ENCODE assay signal across 7 mouse cellular contexts in the genomic region with DNA sequence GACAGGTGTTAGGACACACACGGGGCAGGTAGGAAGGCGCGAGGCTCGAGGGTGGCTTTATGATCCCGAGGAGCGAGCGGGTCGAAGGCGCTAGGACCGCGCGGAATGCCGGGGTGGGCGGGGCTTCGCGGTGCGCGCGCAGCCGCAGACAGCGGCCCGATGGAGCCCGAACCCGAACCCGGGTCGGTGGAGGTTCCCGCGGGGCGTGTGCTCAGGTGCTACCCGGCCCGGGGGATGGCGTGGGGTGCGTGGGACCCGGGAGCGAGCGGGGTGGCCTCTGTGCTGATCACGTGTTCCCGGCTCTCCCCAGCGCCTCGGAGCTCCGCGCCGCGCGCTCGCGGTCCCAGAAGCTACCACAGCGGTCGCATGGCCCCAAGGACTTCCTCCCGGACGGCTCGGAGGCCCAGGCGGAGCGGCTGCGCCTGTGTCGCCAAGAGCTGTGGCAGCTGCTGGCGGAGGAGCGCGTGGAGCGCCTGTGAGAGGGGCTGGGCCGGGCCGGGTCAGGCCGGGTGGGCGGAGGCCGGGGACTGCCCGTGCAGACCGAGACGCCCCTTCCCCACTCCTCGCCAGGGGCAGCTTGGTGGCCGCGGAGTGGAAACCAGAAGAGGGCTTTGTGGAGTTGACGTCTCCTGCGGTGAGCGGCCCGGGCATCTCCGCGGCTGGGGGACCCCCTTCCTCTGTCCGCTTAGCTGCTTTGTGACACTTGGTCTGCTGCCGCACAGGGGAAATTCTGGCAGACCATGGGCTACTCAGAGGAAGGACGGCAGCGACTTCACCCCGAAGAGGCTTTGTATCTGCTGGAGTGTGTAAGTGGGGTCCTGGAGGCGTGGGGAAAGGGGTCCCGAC. TPM values are rescaled to one million over a fixed set of nuclear protein-coding genes. Genes with fewer than 3 reads are reported as not detected.
DNase-seq lines count a peak whose midpoint lies in the region; ATAC-seq and TF ChIP-seq lines count a peak whose summit lies in the region.

A gene (plus strand): TSS at position 120 of the 846 bp plus-strand sequence.

- H3K9me3 ChIP-seq in embryonic facial prominence, embryonic 10.5 days, result no peaks in the 10 kb centered on the region
- H3K9me3 ChIP-seq in limb, embryonic 14.5 days (ENCODE audit: control insufficient read depth, low read length), result no peaks in the 10 kb centered on the region
- H3K9me3 ChIP-seq in midbrain, embryonic 16.5 days (replicated peaks; ENCODE audit: control insufficient read depth, low read length, poor library complexity, severe bottlenecking), result no peaks in the 10 kb centered on the region

- no peak for TF ChIP-seq POLR2A in kidney, adult 2 months (IDR thresholded peaks at IDR 0.05; ENCODE audit: low read depth, low read length)
- TF ChIP-seq POLR2A in limb, embryonic 14.5 days (IDR thresholded peaks at IDR 0.05; ENCODE audit: borderline replicate concordance, extremely low read depth, insufficient read depth, insufficient read length), result 0 out of 2 replicates have a peak, but pooled peaks have one; percentile 22
- TF ChIP-seq POLR2A in spleen, adult 2 months (IDR thresholded peaks at IDR 0.05; ENCODE audit: low read depth, low read length), result peak; percentile 21; the same call in 1 of the 2 replicates

- H3K4me3 ChIP-seq in embryonic facial prominence, embryonic 10.5 days, result peak within 1 kb of the TSS; percentile 74
- H3K4me3 ChIP-seq in kidney, adult 2 months (ENCODE audit: insufficient read depth, low read depth, low read length), result peak within 1 kb of the TSS; percentile 87
- H3K4me3 ChIP-seq in limb, embryonic 14.5 days (replicated peaks; ENCODE audit: low read length), result peak within 1 kb of the TSS; percentile 92
- H3K4me3 ChIP-seq in midbrain, embryonic 16.5 days (ENCODE audit: low read depth, low read length), result peak within 1 kb of the TSS; percentile 82
- peak within 1 kb of the TSS; percentile 90 for H3K4me3 ChIP-seq in spleen, adult 2 months (ENCODE audit: extremely low read depth, insufficient read depth, insufficient read length)

- H3K4me2 ChIP-seq in limb, embryonic 14.5 days (replicated peaks; ENCODE audit: low read depth, low read length, severe bottlenecking), result peak within 1 kb of the TSS; percentile 97
- H3K4me2 ChIP-seq in midbrain, embryonic 16.5 days (ENCODE audit: low read length), result peak within 1 kb of the TSS; percentile 91

- peaks cover 49% of the 10 kb centered on the region for H3K36me3 ChIP-seq in embryonic facial prominence, embryonic 10.5 days (replicated peaks)
- peaks cover 1% of the 10 kb centered on the region; the same call in 1 of the 2 replicates for H3K36me3 ChIP-seq in kidney, adult 2 months (ENCODE audit: control insufficient read depth, insufficient read depth, low read length)
- H3K36me3 ChIP-seq in limb, embryonic 14.5 days (ENCODE audit: control insufficient read depth, insufficient read depth, low read length), result peaks cover 33% of the 10 kb centered on the region
- peaks cover under 1% of the 10 kb centered on the region; the same call in 1 of the 2 replicates for H3K36me3 ChIP-seq in midbrain, embryonic 16.5 days (ENCODE audit: control insufficient read depth, insufficient read depth, low read length)
- no peaks in the 10 kb centered on the region; the same call in 1 of the 2 replicates for H3K36me3 ChIP-seq in spleen, adult 2 months (ENCODE audit: control insufficient read depth, insufficient read depth, low read length)

- peak; percentile 92 for DNase-seq in adrenal gland, postnatal 14 days
- DNase-seq in embryonic facial prominence, embryonic 10.5 days (ENCODE audit: low spot score), result peak; percentile 91
- peak; percentile 89 to 94 for DNase-seq in heart, adult 18-20 months
- peak; percentile 93 for DNase-seq in kidney, adult 2 months
- DNase-seq in limb, embryonic 14.5 days (ENCODE audit: low spot score), result peak; percentile 78
- DNase-seq in spleen, adult 2 months (ENCODE audit: low read depth in 1 of 2, low spot score in 2 of 2), result peak; percentile 50 to 86

- peak within 1 kb of the TSS; percentile 88 for H3K27ac ChIP-seq in embryonic facial prominence, embryonic 10.5 days (replicated peaks)
- peak within 1 kb of the TSS; percentile 76 for H3K27ac ChIP-seq in kidney, adult 2 months (ENCODE audit: insufficient read depth, low read depth, low read length)
- H3K27ac ChIP-seq in limb, embryonic 14.5 days (replicated peaks; ENCODE audit: low read depth, low read length), result no peak within 1 kb of the TSS
- peak within 1 kb of the TSS; percentile 63 for H3K27ac ChIP-seq in midbrain, embryonic 16.5 days (ENCODE audit: low read length)
- peak within 1 kb of the TSS; percentile 59 for H3K27ac ChIP-seq in spleen, adult 2 months (ENCODE audit: insufficient read depth, low read length)

- no peak for TF ChIP-seq CTCF in kidney, adult 2 months (conservative IDR thresholded peaks at IDR 0.05; ENCODE audit: insufficient read depth, insufficient read length, low read depth, low read length)
- TF ChIP-seq CTCF in spleen, adult 2 months (IDR thresholded peaks at IDR 0.05; ENCODE audit: extremely low read depth, insufficient read depth, insufficient read length, insufficient replicate concordance), result peak; percentile 1; the same call in 1 of the 2 replicates

- no peaks in the 10 kb centered on the region for H3K27me3 ChIP-seq in embryonic facial prominence, embryonic 10.5 days (replicated peaks; ENCODE audit: low read depth, poor library complexity, severe bottlenecking)
- H3K27me3 ChIP-seq in kidney, adult 2 months (replicated peaks; ENCODE audit: control insufficient read depth, insufficient read depth, low read length), result no peaks in the 10 kb centered on the region
- no peaks in the 10 kb centered on the region for H3K27me3 ChIP-seq in limb, embryonic 14.5 days (ENCODE audit: control insufficient read depth, insufficient read depth, low read length)
- H3K27me3 ChIP-seq in midbrain, embryonic 16.5 days (ENCODE audit: control insufficient read depth, insufficient read depth, low read depth, low read length), result no peaks in the 10 kb centered on the region
- no peaks in the 10 kb centered on the region for H3K27me3 ChIP-seq in spleen, adult 2 months (ENCODE audit: control insufficient read depth, insufficient read depth, low read length)

- under 1% methylated on average over 84 of the region's 84 CpGs for WGBS in embryonic facial prominence, embryonic 10.5 days
- 1% methylated on average over 84 of the region's 84 CpGs for WGBS in kidney, adult 2 months
- 1% methylated on average over 65 of the region's 84 CpGs for WGBS in limb, embryonic 14.5 days
- WGBS in midbrain, embryonic 16.5 days, result under 1% methylated on average over 71 of the region's 84 CpGs
- WGBS in spleen, adult 2 months, result 1% methylated on average over 84 of the region's 84 CpGs

- H3K9ac ChIP-seq in limb, embryonic 14.5 days (ENCODE audit: low read depth, low read length, severe bottlenecking), result peak within 1 kb of the TSS; percentile 77
- peak within 1 kb of the TSS; percentile 85 for H3K9ac ChIP-seq in midbrain, embryonic 16.5 days (ENCODE audit: low read depth, low read length)

- peaks cover 55% of the 10 kb centered on the region for H3K4me1 ChIP-seq in embryonic facial prominence, embryonic 10.5 days
- peaks cover 30% of the 10 kb centered on the region; the same call in 1 of the 2 replicates for H3K4me1 ChIP-seq in kidney, adult 2 months (ENCODE audit: control insufficient read depth, insufficient read depth, low read length)
- peaks cover 38% of the 10 kb centered on the region for H3K4me1 ChIP-seq in limb, embryonic 14.5 days (ENCODE audit: control insufficient read depth, insufficient read depth, low read length)
- peaks cover 28% of the 10 kb centered on the region for H3K4me1 ChIP-seq in midbrain, embryonic 16.5 days (ENCODE audit: control insufficient read depth, insufficient read depth, low read length)
- H3K4me1 ChIP-seq in spleen, adult 2 months (ENCODE audit: control insufficient read depth, insufficient read depth, insufficient read length), result peaks cover 10% of the 10 kb centered on the region

- ATAC-seq in limb, embryonic 14.5 days (ENCODE audit: low FRiP score, low read depth), result peak; percentile 35
- peak; percentile 73 for ATAC-seq in midbrain, embryonic 16.5 days

RNA-seq across cellular contexts. Expression of the gene that starts here (rescaled TPM):
- total RNA-seq in adrenal gland, postnatal 14 days (2021), result 16.3 and 20.3 TPM in 2 replicates
- 40.3 and 40.6 TPM in 2 replicates for polyA plus RNA-seq in embryonic facial prominence, embryonic 10.5 days (2016; fragmentation: Nextera tagmentation; extraction: Ambion mirVana)
- total RNA-seq in heart, adult 18-20 months (2021), result 1 to 10 TPM; 7.1 to 8.5 TPM
- 36.4 and 43.4 TPM in 2 replicates for polyA plus RNA-seq in kidney, adult 2 months (2012; rRNA removed)
- 32.6 and 40.0 TPM in 2 replicates for polyA plus RNA-seq in limb, embryonic 14.5 days (2012; rRNA removed)
- 28.1 and 30.2 TPM in 2 replicates for polyA plus RNA-seq in limb, embryonic 14.5 days (2014; fragmentation: Nextera tagmentation; extraction: Ambion mirVana)
- 23.7 and 24.2 TPM in 2 replicates for polyA plus RNA-seq in midbrain, embryonic 16.5 days (2015; fragmentation: Nextera tagmentation; extraction: Ambion mirVana)
- 30.8 and 42.9 TPM in 2 replicates for polyA plus RNA-seq in spleen, adult 2 months (2012; rRNA removed)
